Mouse (Mus musculus) hindlimb bud, embryonic 11.5 days (tissue): ENCODE results near the gene Borcs8.
A peak's percentile ranks its signal among the peaks of the same experiment; 100 is the strongest.

Experiments
- DNase-seq: peaks from one replicate; pipeline ENCODE4 v3.0.0-alpha.2; 2012; ENCODE audit warnings: low read depth, low spot score; ENCODE audit errors: extremely low spot score

Borcs8 gene

GRCm38 (mm10) chr8:70131166-70131883 lies 8.0 kb upstream of the Borcs8 start, which contains the start of gene Nr2c2ap:
Gene Nr2c2ap, plus strand, starts transcription at chr8:70131333.
- peak; percentile 86 for DNase-seq

GRCm38 (mm10) chr8:70134086-70134485 lies 5.2 kb upstream of the Borcs8 start:
- no peak for DNase-seq

GRCm38 (mm10) chr8:70134931-70135330 lies 4.4 kb upstream of the Borcs8 start:
- no peak for DNase-seq

GRCm38 (mm10) chr8:70136591-70136990 lies 2.7 kb upstream of the Borcs8 start:
- DNase-seq = no peak

GRCm38 (mm10) chr8:70137890-70138289 lies 1.4 kb upstream of the Borcs8 start:
- no peak for DNase-seq

GRCm38 (mm10) chr8:70139981-70140380 lies 682 bp downstream of the Borcs8 start:
- no peak for DNase-seq

GRCm38 (mm10) chr8:70147678-70148607 lies 8.6 kb downstream of the Borcs8 start:
- DNase-seq = no peak

- DNase-seq = no peak
Measured at GRCm38 (mm10) chr8:70150158-70150557, 10.9 kb downstream of the Borcs8 start.

GRCm38 (mm10) chr8:70152537-70153257 lies 13.4 kb downstream of the Borcs8 start:
- DNase-seq = no peak

GRCm38 (mm10) chr8:70157240-70157800 lies 18.0 kb downstream of the Borcs8 start:
- no peak for DNase-seq

GRCm38 (mm10) chr8:70158069-70158853 lies 19.0 kb downstream of the Borcs8 start:
- DNase-seq = no peak

GRCm38 (mm10) chr8:70159211-70159610 lies 19.9 kb downstream of the Borcs8 start:
- no peak for DNase-seq

- no peak for DNase-seq
Measured at GRCm38 (mm10) chr8:70160015-70160414, 20.7 kb downstream of the Borcs8 start.

GRCm38 (mm10) chr8:70163316-70163715 lies 24.0 kb downstream of the Borcs8 start:
- no peak for DNase-seq

- no peak for DNase-seq
Measured at GRCm38 (mm10) chr8:70166504-70167110, 27.3 kb downstream of the Borcs8 start.

- no peak for DNase-seq
Measured at GRCm38 (mm10) chr8:70170116-70170515, 30.8 kb downstream of the Borcs8 start.

GRCm38 (mm10) chr8:70170748-70171147 lies 31.4 kb downstream of the Borcs8 start:
- DNase-seq = no peak

GRCm38 (mm10) chr8:70171240-70171639 lies 31.9 kb downstream of the Borcs8 start:
- DNase-seq = no peak

- DNase-seq = peak; percentile 84
Measured at GRCm38 (mm10) chr8:70172043-70172681, 32.9 kb downstream of the Borcs8 start, which contains the start of gene Tmem161a. Gene Tmem161a, plus strand, starts transcription at chr8:70172356.
